Mouse (Mus musculus) myocyte (in vitro differentiated cells): ENCODE measurements around the gene Creb3l4. TPM values are rescaled to one million over a fixed set of nuclear protein-coding genes. Genes with fewer than 3 reads are reported as not detected.

ENCODE experiments used
- H3K27me3 ChIP-seq: one replicate; pipeline ENCODE4 v1.6.1; 2011; ENCODE audit not compliant: control insufficient read depth, insufficient read depth, insufficient read length
- H3K36me3 ChIP-seq: one replicate; pipeline ENCODE4 v1.6.1; 2011; ENCODE audit not compliant: control insufficient read depth, insufficient read depth
- H3K4me2 ChIP-seq: one replicate; pipeline ENCODE4 v1.6.1; 2011; ENCODE audit warnings: low read depth, control low read depth
- H3K4me3 ChIP-seq: one replicate; pipeline ENCODE4 v1.5.1; 2011; ENCODE audit warnings: mild to moderate bottlenecking, control low read depth, moderate library complexity
- H3K79me2 ChIP-seq: one replicate; pipeline ENCODE4 v1.6.1; 2011; ENCODE audit not compliant: control insufficient read depth, insufficient read depth
- H3ac ChIP-seq: one replicate; pipeline ENCODE4 v1.6.1; 2011; ENCODE audit not compliant: control insufficient read depth, insufficient read length
- CEBPB ChIP-seq: IDR thresholded peaks from 2 replicates; pipeline ENCODE4 v1.6.1; 2011; ENCODE audit warnings: mild to moderate bottlenecking, moderate library complexity; ENCODE audit not compliant: poor library complexity, insufficient read depth, severe bottlenecking
- E2F4 ChIP-seq: IDR thresholded peaks from one replicate; pipeline ENCODE4 v1.6.1; 2011; ENCODE audit warnings: mild to moderate bottlenecking, control low read depth, moderate library complexity; ENCODE audit not compliant: insufficient read depth
- MAX ChIP-seq: IDR thresholded peaks from one replicate; pipeline ENCODE4 v1.6.1; 2011; ENCODE audit warnings: low read depth, mild to moderate bottlenecking, control low read depth
- MYOD1 ChIP-seq, 3 experiments: IDR thresholded peaks; one replicate each; pipeline ENCODE4 v1.6.1; 2011; ENCODE audit warnings: control low read depth in 2 of 3, low read depth in 2 of 3, mild to moderate bottlenecking in 2 of 3, moderate library complexity in 1 of 3; ENCODE audit not compliant: insufficient read length in 2 of 3, control insufficient read depth in 1 of 3
- MYOG ChIP-seq, 3 experiments: IDR thresholded peaks; one replicate each; pipeline ENCODE4 v1.6.1; 2011; ENCODE audit warnings: control low read depth in 2 of 3, low read depth in 2 of 3, mild to moderate bottlenecking in 2 of 3; ENCODE audit not compliant: insufficient read length in 2 of 3, control insufficient read depth in 1 of 3, insufficient read depth in 1 of 3
- POLR2A ChIP-seq: IDR thresholded peaks from one replicate; pipeline ENCODE4 v1.6.1; 2011; ENCODE audit warnings: low read depth, mild to moderate bottlenecking, control low read depth, moderate library complexity; ENCODE audit not compliant: insufficient read length
- POLR2AphosphoS2 ChIP-seq: IDR thresholded peaks from one replicate; pipeline ENCODE4 v1.6.1; 2011; ENCODE audit warnings: low read depth, control low read depth; ENCODE audit not compliant: insufficient read length
- REST ChIP-seq: IDR thresholded peaks from one replicate; pipeline ENCODE4 v1.6.1; 2011; ENCODE audit warnings: mild to moderate bottlenecking, control low read depth, moderate library complexity; ENCODE audit not compliant: insufficient read depth, insufficient read length
- SRF ChIP-seq: IDR thresholded peaks from one replicate; pipeline ENCODE4 v1.6.1; 2011; ENCODE audit warnings: low read depth; ENCODE audit not compliant: control insufficient read depth, insufficient read length
- TCF12 ChIP-seq: IDR thresholded peaks from one replicate; pipeline ENCODE4 v1.6.1; 2011; ENCODE audit warnings: mild to moderate bottlenecking, control low read depth; ENCODE audit not compliant: poor library complexity, insufficient read depth, severe bottlenecking
- TCF3 ChIP-seq: IDR thresholded peaks from one replicate; pipeline ENCODE4 v1.6.1; 2011; ENCODE audit warnings: low read depth, control low read depth; ENCODE audit not compliant: insufficient read length
- USF1 ChIP-seq: IDR thresholded peaks from one replicate; pipeline ENCODE4 v1.6.1; 2011; ENCODE audit warnings: low read depth, mild to moderate bottlenecking, control low read depth, moderate library complexity
- polyA plus RNA-seq: library from polyadenylated mRNA; unstranded; fragments of >200 nt; fragmentation: generic; extraction: Trizol; gene quantifications from one replicate; pipeline ENCODE4 v1.2.1, GENCODE M21; 2012; ENCODE audit warnings: missing spikeins

Gene Creb3l4
- polyA plus RNA-seq, 1 experiment = 0.22 TPM

- H3K36me3 ChIP-seq = no peaks in the 10 kb centered on the region
These were observed 33.5 kb upstream of the Creb3l4 start for GRCm38 (mm10) chr3:90276858-90277257.

GRCm38 (mm10) chr3:90275286-90275685, 32.0 kb upstream of the Creb3l4 start:
- Histone ChIP-seq H3K4me3 (no peak overlapping the region), H3K79me2 (no peaks in the 10 kb centered on the region), H3K27me3 (no peaks in the 10 kb centered on the region), H3K36me3 (no peaks in the 10 kb centered on the region), H3K4me2 (no peak overlapping the region), H3ac (no peak overlapping the region)
- no peak for TF ChIP-seq E2F4
- no peak for TF ChIP-seq MYOD1 (IDR thresholded peaks at IDR 0.05; ENCODE audit: control insufficient read depth in 1 of 3, insufficient read length in 2 of 3, low read depth in 2 of 3)
- TF ChIP-seq POLR2AphosphoS2 = no peak
- no peak for TF ChIP-seq CEBPB
- no peak for TF ChIP-seq POLR2A
- no peak for TF ChIP-seq TCF3
- TF ChIP-seq MYOG (IDR thresholded peaks at IDR 0.05; ENCODE audit: control insufficient read depth in 1 of 3, insufficient read depth in 1 of 3, insufficient read length in 2 of 3, low read depth in 2 of 3) = no peak
- TF ChIP-seq USF1 = no peak
- no peak for TF ChIP-seq SRF
- no peak for TF ChIP-seq REST
- no peak for TF ChIP-seq TCF12
- no peak for TF ChIP-seq MAX

More at GRCm38 (mm10) chr3:90276858-90277257, 33.5 kb upstream of the Creb3l4 start:
- H3K4me3 ChIP-seq = no peak overlapping the region
- H3K79me2 ChIP-seq = no peaks in the 10 kb centered on the region
- no peaks in the 10 kb centered on the region for H3K27me3 ChIP-seq
- H3ac ChIP-seq = no peak overlapping the region
- no peak overlapping the region for H3K4me2 ChIP-seq
- no peak for TF ChIP-seq E2F4

- H3K4me2 ChIP-seq = no peak overlapping the region
- no peak overlapping the region for H3ac ChIP-seq
- TF ChIP-seq CEBPB (no peak), MYOG (IDR thresholded peaks at IDR 0.05; ENCODE audit: control insufficient read depth in 1 of 3, insufficient read depth in 1 of 3, insufficient read length in 2 of 3, low read depth in 2 of 3) (no peak), SRF (no peak), POLR2A (no peak), MYOD1 (IDR thresholded peaks at IDR 0.05; ENCODE audit: control insufficient read depth in 1 of 3, insufficient read length in 2 of 3, low read depth in 2 of 3) (no peak), TCF3 (no peak)
- H3K4me3 ChIP-seq = no peak overlapping the region
- H3K27me3 ChIP-seq = no peaks in the 10 kb centered on the region
- no peaks in the 10 kb centered on the region for H3K36me3 ChIP-seq
- H3K79me2 ChIP-seq = no peaks in the 10 kb centered on the region
These were observed 30.5 kb upstream of the Creb3l4 start for GRCm38 (mm10) chr3:90273855-90274254.

- Histone ChIP-seq H3K36me3 (no peaks in the 10 kb centered on the region), H3K79me2 (no peaks in the 10 kb centered on the region), H3ac (no peak overlapping the region), H3K4me2 (no peak overlapping the region), H3K27me3 (no peaks in the 10 kb centered on the region), H3K4me3 (no peak overlapping the region)
- TF ChIP-seq REST (no peak), MAX (no peak), SRF (no peak), USF1 (no peak), TCF3 (no peak), MYOG (IDR thresholded peaks at IDR 0.05; ENCODE audit: control insufficient read depth in 1 of 3, insufficient read depth in 1 of 3, insufficient read length in 2 of 3, low read depth in 2 of 3) (no peak), POLR2AphosphoS2 (no peak), TCF12 (no peak), E2F4 (no peak), POLR2A (no peak), MYOD1 (IDR thresholded peaks at IDR 0.05; ENCODE audit: control insufficient read depth in 1 of 3, insufficient read length in 2 of 3, low read depth in 2 of 3) (no peak), CEBPB (no peak)
These were observed 28.9 kb upstream of the Creb3l4 start for GRCm38 (mm10) chr3:90272170-90272569.

GRCm38 (mm10) chr3:90270784-90271183, 27.5 kb upstream of the Creb3l4 start:
- no peak overlapping the region for H3ac ChIP-seq
- no peaks in the 10 kb centered on the region for H3K36me3 ChIP-seq
- TF ChIP-seq MYOD1 (IDR thresholded peaks at IDR 0.05; ENCODE audit: control insufficient read depth in 1 of 3, insufficient read length in 2 of 3, low read depth in 2 of 3) (no peak), SRF (no peak), TCF12 (no peak)
- no peaks in the 10 kb centered on the region for H3K79me2 ChIP-seq
- H3K4me3 ChIP-seq = no peak overlapping the region
- H3K4me2 ChIP-seq = no peak overlapping the region
- no peaks in the 10 kb centered on the region for H3K27me3 ChIP-seq
